Mouse (Mus musculus) heart, postnatal 10 days (tissue): ENCODE data around the gene Cep162. TPM values are rescaled to one million over a fixed set of nuclear protein-coding genes. Genes with fewer than 3 reads are reported as not detected.

ENCODE experiments used
- DNase-seq, 2 experiments: peaks; one replicate each; pipeline ENCODE4 v3.0.0; 2021
- intact Hi-C: fragments of 180-260 bp; cut with DNase I; formaldehyde crosslinking; loops from one replicate; pipeline ENCODE4 v1.15.1; 2025
- total RNA-seq, 2 experiments: library from RNA; stranded (reverse); gene quantifications; 2 replicates each; pipeline ENCODE4 v1.2.3; 2021

The Cep162 gene
- 1 to 10 TPM; 4.1 to 5.7 TPM for total RNA-seq

- DNase-seq = peak; percentile 94
- intact Hi-C loops = no loop called here
These were observed at the start of gene Cep162 for GRCm38 (mm10) chr9:87254903-87255695. Gene Cep162 (minus strand): TSS chr9:87255536.

GRCm38 (mm10) chr9:87303196-87303595 lies 47.9 kb upstream of the Cep162 start:
- no peak for DNase-seq
- intact Hi-C loops = no loop called here

GRCm38 (mm10) chr9:87298900-87299299 lies 43.6 kb upstream of the Cep162 start:
- intact Hi-C loops = no loop called here
- no peak for DNase-seq

- peak; percentile 16 to 41 for DNase-seq
These were observed 42.2 kb upstream of the Cep162 start for GRCm38 (mm10) chr9:87297522-87297921.

GRCm38 (mm10) chr9:87255696-87256030 lies 327 bp upstream of the Cep162 start:
- intact Hi-C loops = no loop called here
- no peak for DNase-seq

More at GRCm38 (mm10) chr9:87297522-87297921, 42.2 kb upstream of the Cep162 start:
- intact Hi-C loops = no loop called here

GRCm38 (mm10) chr9:87248118-87248517 lies 7.2 kb downstream of the Cep162 start:
- intact Hi-C loops = loop anchor here (2.0 to 5.0 kb wide), 2 partner anchors 151 to 221 kb away; no protein-coding TSS in a partner anchor
- peak in 1 of 2 experiments; percentile 13 for DNase-seq

- intact Hi-C loops = loop anchor here (2.0 to 5.0 kb wide), 2 partner anchors 150 to 221 kb away; no protein-coding TSS in a partner anchor
- DNase-seq = no peak
These were observed 7.7 kb downstream of the Cep162 start for GRCm38 (mm10) chr9:87247678-87248077.

- no peak for DNase-seq
- intact Hi-C loops = no loop called here
These were observed 42.1 kb downstream of the Cep162 start for GRCm38 (mm10) chr9:87213204-87213603.

GRCm38 (mm10) chr9:87210830-87211339 lies 44.5 kb downstream of the Cep162 start:
- DNase-seq = no peak
- intact Hi-C loops = no loop called here

GRCm38 (mm10) chr9:87202431-87202830 lies 52.9 kb downstream of the Cep162 start:
- no peak for DNase-seq
- intact Hi-C loops = no loop called here

GRCm38 (mm10) chr9:87200919-87201318 lies 54.4 kb downstream of the Cep162 start:
- no peak for DNase-seq
- intact Hi-C loops = no loop called here

- no peak for DNase-seq
- intact Hi-C loops = no loop called here
These were observed 54.9 kb downstream of the Cep162 start for GRCm38 (mm10) chr9:87200426-87200825.

GRCm38 (mm10) chr9:87198036-87198435 lies 57.3 kb downstream of the Cep162 start:
- no peak for DNase-seq

GRCm38 (mm10) chr9:87197277-87197676 lies 58.1 kb downstream of the Cep162 start:
- DNase-seq = no peak
- intact Hi-C loops = no loop called here

More at GRCm38 (mm10) chr9:87198036-87198435, 57.3 kb downstream of the Cep162 start:
- intact Hi-C loops = no loop called here

- DNase-seq = no peak
- intact Hi-C loops = no loop called here
These were observed 61.6 kb downstream of the Cep162 start for GRCm38 (mm10) chr9:87193721-87194120.

- no peak for DNase-seq
These were observed 68.0 kb downstream of the Cep162 start for GRCm38 (mm10) chr9:87187336-87187735.

GRCm38 (mm10) chr9:87182231-87182630 lies 73.1 kb downstream of the Cep162 start:
- intact Hi-C loops = no loop called here
- DNase-seq = no peak

More at GRCm38 (mm10) chr9:87187336-87187735, 68.0 kb downstream of the Cep162 start:
- intact Hi-C loops = no loop called here

GRCm38 (mm10) chr9:87178534-87178933 lies 76.8 kb downstream of the Cep162 start:
- intact Hi-C loops = no loop called here
- DNase-seq = no peak

- DNase-seq = no peak
- intact Hi-C loops = no loop called here
These were observed 83.8 kb downstream of the Cep162 start for GRCm38 (mm10) chr9:87171517-87171916.

GRCm38 (mm10) chr9:87170891-87171290 lies 84.4 kb downstream of the Cep162 start:
- intact Hi-C loops = no loop called here
- no peak for DNase-seq

GRCm38 (mm10) chr9:87169144-87169543 lies 86.2 kb downstream of the Cep162 start:
- intact Hi-C loops = no loop called here
- no peak for DNase-seq

- no peak for DNase-seq
- intact Hi-C loops = no loop called here
These were observed 87.3 kb downstream of the Cep162 start for GRCm38 (mm10) chr9:87168051-87168450.
